Mouse (Mus musculus): Measurements from ENCODE around the gene Tprg.

Gene Tprg

GRCm38 (mm10) chr16:25325631-25326238 is 39.1 kb downstream of the Tprg start:
- DNase-seq (ENCODE audit: extremely low read depth, insufficient read length, low spot score): no peak

DNA sequence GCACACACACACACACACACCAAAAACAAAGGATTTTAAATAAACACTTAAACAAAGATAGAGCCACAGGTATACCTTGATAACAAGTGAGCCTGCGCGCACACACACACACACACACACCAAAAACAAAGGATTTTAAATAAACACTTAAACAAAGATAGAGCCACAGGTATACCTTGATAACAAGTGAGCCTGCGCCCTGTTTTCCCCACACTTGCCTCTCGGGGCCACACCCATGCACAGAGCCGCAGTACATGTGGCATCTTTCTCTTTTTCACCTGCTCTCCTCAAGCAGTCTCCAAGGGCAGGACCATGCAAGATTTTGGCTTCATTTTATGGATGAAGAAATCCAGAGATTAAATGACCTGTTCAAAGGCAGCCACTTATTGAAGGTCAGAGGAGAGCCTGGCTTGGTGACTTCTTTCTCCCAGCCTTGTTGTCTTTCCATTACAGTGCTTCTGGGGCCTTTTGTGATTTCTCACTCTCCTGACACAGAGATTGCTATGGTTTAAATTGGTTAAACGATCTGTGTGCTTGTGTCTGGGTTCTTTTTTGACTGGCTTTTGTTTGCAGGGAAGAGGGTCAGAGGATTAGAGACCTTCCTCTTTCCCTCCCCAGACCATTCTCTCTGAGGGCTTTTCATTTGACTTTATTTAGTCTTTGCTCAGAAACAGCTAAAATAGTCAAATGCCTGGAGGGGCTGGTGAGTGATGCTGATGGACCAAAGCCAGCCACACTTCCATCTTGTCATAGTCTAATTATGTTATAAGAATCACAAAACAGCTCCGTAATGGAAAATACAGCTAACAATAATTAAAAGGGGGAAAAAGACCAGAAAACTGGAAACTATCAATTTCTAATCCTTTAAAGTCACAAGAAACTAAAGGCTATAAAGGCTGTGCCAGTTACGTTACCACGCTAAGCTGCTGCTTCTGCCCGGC is 46.9 kb downstream of the Tprg start:
- DNase-seq (ENCODE audit: extremely low read depth, insufficient read length, low spot score): no peak

DNA sequence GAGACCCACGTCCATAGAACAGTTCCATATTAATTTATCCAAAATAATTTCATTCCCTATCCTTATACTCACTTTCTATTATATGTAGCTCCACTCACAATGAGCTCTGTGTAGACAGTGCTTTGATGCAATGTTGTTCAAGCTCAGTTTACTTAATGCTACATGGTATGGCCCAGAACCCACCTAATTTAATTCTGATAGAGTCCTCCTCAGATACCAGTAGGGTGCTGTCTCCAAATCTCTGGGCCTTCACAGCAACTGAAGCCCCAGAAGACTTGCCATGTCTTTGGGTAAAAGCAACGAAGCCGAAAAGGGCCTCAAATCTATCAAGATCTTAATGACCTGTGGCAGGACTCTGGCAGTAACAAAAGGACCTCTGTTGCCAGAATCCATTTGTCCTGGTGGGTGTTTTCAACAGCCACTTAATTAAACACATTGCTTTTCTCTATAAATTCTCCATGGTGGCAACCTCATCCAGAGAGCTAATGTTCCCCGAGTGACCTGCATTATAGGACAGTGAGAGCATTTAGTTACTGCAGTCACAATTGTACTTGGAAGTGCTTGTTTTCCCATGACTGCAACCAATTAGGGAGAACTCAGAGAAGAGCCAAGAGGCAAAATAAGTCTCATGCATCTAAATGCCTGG is 48.6 kb downstream of the Tprg start:
- DNase-seq (ENCODE audit: extremely low read depth, insufficient read length, low spot score): no peak

GRCm38 (mm10) chr16:25349626-25350025 is 63.0 kb downstream of the Tprg start:
- DNase-seq (ENCODE audit: extremely low read depth, insufficient read length, low spot score): peak; percentile 22

- DNase-seq (ENCODE audit: extremely low read depth, insufficient read length, low spot score): no peak
Observed at GRCm38 (mm10) chr16:25367834-25368233, 81.2 kb downstream of the Tprg start.

DNA sequence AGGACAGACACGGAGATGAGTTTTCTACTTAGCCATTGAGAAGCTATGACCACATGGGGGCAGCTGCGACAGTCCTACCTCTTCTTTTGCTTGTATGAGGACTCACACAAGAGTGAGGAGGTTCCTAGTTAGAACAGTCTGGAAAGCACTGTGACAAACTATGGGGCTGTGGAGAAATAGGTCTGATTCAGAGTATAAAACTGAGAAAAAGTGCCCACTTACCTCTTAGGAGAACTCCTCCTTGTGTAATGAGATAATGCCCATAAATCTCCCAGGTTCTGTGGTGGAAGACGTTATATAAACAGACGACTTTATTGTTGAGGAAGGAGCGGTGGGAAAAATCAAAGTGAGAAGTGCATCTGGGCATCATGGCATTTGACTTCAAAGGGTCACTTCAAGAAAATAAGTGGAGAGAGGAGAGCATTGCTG is 83.4 kb downstream of the Tprg start:
- DNase-seq (ENCODE audit: extremely low read depth, insufficient read length, low spot score): no peak

DNA sequence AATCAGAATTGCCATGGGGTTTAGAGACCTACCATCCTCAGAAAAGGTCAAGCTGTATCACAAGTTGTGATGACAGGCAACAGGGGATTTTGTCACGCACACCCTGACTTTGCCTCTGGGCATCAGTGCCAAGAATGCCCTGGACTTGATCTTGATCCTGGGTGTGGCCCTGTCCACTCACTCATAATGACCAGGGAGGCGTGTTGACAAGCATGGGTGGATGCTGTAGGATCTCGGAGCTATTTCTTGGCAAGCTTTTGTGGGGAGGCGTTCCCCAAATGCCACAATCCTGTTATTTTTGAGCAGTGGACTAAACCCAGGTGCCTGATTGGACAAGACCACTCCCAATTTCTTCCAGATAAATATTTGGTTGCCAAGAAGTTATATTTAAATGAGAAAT is 87.5 kb downstream of the Tprg start:
- peak; percentile 69 for DNase-seq (ENCODE audit: extremely low read depth, insufficient read length, low spot score)

GRCm38 (mm10) chr16:25374775-25375174 is 88.2 kb downstream of the Tprg start:
- DNase-seq (ENCODE audit: extremely low read depth, insufficient read length, low spot score): peak; percentile 37

- DNase-seq (ENCODE audit: extremely low read depth, insufficient read length, low spot score): peak; percentile 56
Observed at GRCm38 (mm10) chr16:25376720-25377373, 90.2 kb downstream of the Tprg start.

- DNase-seq (ENCODE audit: extremely low read depth, insufficient read length, low spot score): no peak
Observed at GRCm38 (mm10) chr16:25377695-25378094, 91.1 kb downstream of the Tprg start.

GRCm38 (mm10) chr16:25385498-25386192 is 99.0 kb downstream of the Tprg start:
- peak; percentile 46 for DNase-seq (ENCODE audit: extremely low read depth, insufficient read length, low spot score)

DNA sequence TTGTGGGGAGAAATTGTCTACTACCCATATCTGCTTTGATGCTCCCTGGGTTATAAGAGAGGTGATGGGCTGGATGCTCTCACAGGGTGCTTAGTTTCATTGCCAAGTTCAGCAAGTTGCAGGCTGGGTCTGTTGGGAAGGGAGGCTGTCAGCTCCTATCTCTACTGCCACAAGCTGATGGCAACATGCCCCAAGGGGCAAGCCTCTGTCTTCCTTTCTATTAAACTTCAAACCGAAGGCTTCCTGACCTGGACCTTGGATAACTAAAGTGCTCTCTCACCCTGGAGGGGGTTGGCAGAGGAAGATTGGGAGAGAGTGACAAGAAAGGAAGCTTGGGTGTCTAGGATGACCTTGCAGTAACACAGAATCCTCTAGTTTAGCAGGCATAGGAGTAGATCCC is 108.1 kb downstream of the Tprg start:
- no peak for DNase-seq (ENCODE audit: extremely low read depth, insufficient read length, low spot score)

- DNase-seq (ENCODE audit: extremely low read depth, insufficient read length, low spot score): no peak
Observed at GRCm38 (mm10) chr16:25404156-25404555, 117.5 kb downstream of the Tprg start.

DNA sequence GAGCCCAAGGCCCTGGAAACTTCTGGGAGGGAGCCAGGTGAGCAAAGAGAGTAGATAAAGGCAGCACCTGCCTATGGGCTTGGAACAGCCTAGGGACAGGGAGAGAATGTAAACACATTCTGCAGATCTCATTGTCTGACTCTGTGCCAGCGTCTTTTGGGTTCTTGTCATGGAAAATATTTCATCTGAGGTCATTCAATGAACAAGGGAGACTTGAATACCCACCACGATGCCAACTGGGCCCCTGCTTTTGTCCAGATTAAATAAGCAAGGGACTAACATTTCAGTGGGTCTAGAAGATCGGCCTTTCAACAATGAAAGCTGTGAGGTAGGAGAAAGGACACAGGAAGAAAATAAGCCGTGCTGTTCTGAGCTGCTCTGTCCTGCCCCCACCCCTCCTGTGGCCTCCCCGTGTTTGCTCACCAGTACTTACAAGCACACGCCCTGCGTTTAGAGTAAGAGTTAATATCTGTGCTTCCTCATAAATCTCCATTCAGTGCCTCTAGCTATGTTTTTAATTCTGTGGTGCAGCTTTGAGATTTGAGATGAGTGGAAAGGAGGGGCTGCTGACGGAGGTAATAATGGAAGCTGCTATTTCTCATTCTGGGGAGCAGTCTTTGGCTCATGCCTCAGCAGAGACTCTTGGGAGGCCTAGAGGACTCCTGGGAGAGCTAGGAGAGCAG is 120.7 kb downstream of the Tprg start:
- peak; percentile 74 for DNase-seq (ENCODE audit: extremely low read depth, insufficient read length, low spot score)

DNA sequence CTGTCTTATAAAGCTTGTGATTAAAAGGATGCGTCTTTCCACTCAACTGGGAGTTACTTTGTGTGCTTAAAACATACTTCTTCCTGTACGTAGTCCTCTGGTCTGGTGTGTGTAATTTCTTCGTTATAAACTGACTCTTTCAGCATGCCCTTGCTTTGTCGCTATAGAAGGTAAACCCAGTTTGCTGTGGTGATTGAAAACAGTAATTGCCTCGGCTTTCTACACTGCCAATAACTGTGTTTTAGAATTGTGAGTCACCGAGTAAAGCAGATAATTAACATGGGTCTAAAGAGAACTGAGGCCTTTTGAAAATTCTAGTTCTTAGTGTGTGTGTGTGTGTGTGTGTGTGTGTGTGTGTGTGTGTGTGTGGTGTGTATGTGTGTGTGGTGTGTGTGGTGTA is 121.4 kb downstream of the Tprg start:
- no peak for DNase-seq (ENCODE audit: extremely low read depth, insufficient read length, low spot score)

DNA sequence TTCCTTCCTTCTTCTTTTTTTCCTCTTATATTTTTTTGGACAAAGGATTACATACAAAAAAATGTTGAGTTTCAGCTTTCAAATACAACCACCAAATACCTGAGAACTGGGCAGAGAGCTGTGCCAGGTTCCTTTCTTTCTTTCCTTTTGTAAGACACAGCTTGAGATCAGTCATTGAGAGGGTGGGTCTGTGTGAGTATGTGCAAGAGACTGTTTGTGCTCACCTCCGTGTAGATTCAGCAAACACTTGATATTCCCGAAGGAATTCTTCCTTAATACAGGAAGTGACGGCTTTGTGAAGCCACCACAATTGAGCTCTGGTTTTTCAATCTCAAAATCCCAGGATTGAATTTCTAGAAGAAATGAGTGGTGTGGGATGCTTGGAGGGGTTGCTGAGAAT is 124.7 kb downstream of the Tprg start:
- DNase-seq (ENCODE audit: extremely low read depth, insufficient read length, low spot score): no peak

DNA sequence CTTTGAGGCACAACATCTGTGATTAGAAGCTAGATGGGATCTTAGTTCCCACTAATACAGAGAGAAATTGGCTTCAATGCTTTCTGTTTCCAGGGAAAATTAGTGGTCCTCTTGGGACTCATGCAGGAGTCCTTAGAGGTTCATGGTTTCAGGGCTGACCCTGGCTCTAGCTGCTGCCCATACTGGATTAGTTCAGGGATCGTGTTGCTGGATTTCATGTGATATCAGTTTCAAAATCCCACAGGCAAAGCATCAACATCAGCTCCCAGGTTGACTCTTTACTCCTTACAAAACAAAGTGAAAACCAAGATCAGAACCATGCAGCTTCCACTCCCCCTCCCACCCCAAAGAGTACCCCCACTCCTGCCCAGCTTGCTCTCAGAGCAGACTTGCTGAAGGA is 127.3 kb downstream of the Tprg start:
- no peak for DNase-seq (ENCODE audit: extremely low read depth, insufficient read length, low spot score)

DNA sequence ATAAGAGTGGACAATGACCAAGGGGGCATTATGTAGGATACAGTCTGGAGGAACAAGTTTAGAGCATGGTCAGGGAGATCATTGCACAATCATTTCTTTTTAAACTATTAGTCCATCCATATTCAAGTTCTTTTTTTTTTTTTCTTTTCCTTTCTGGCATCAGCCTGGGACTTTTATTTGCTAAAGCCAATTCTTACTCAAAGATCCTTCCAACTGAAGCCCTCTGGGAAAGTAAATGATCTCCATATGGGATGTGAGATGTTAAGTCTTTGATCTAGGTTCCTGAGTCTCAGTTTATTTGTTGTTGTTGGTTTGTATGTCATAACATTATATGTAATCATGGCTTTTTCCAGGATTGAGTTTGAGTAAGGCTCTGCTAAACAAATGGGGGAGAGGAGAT is 128.6 kb downstream of the Tprg start:
- no peak for DNase-seq (ENCODE audit: extremely low read depth, insufficient read length, low spot score)

DNA sequence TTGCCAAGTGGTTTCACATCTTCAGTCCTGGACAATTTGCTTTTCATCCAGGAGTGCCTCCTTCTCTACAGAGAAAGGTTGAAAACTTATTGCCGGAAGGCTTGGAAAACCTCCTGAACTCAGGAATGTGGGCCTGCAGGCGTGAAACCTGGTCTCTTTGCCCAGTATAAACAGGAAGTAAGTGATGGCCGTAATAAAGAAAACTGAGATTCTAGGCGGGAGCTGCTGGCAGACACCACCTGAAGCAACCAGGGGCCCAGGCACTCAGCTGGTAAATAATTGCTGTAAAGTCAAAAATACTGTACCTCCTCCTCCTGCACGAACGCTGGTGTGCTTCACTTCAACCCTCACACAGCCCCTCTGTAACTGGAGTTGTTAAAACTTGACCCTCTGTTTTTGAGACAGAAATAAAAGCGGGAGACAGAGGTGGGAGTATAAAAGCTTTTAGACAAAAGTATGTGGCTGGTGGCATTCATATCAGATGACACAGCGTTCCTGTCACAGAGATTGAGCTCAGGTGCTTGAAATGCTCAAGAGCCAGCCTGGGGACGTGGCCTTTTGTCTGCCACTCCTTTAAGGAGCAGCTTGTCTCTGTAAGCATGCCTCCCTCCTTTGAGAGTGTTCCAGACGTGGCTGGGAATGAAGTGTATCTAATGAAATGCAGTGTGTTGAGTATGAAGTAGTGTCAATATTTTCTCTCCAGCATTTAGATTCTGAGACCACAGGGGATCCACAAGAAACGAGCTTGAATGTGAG is 131.4 kb downstream of the Tprg start:
- DNase-seq (ENCODE audit: extremely low read depth, insufficient read length, low spot score): peak; percentile 54

All from 3134 (cell line).